Mouse (Mus musculus) kidney, embryonic 15.5 days (tissue): ENCODE data around the gene Nkapl. TPM values are rescaled to one million over a fixed set of nuclear protein-coding genes. Genes with fewer than 3 reads are reported as not detected.

Experiments
- ATAC-seq: fragments of 200-750 bp; cut with Nextera tagmentation; replicated peaks from 2 replicates; pipeline ENCODE4 v1.8.0; 2017; ENCODE audit warnings: moderate TSS enrichment; ENCODE audit not compliant: low FRiP score
- H3K27ac ChIP-seq: fragments of 300-500 bp; sonication (generic); 2 replicates; pipeline ENCODE4 v1.5.1; 2015; ENCODE audit warnings: mild to moderate bottlenecking, inconsistent platforms
- H3K27me3 ChIP-seq: fragments of 300-500 bp; sonication (generic); 2 replicates; pipeline ENCODE4 v1.6.1; 2015; ENCODE audit warnings: inconsistent platforms
- H3K36me3 ChIP-seq: fragments of 300-500 bp; sonication (generic); 2 replicates; pipeline ENCODE4 v1.6.1; 2015; ENCODE audit warnings: inconsistent platforms
- H3K4me1 ChIP-seq: fragments of 300-500 bp; sonication (generic); 2 replicates; pipeline ENCODE4 v1.6.1; 2015; ENCODE audit warnings: inconsistent platforms
- H3K4me2 ChIP-seq: fragments of 300-500 bp; sonication (generic); 2 replicates; pipeline ENCODE4 v1.6.1; 2015; ENCODE audit warnings: moderate library complexity, mild to moderate bottlenecking, inconsistent platforms
- H3K4me3 ChIP-seq: fragments of 300-500 bp; sonication (generic); replicated peaks from 2 replicates; pipeline ENCODE4 v1.5.1; 2015; ENCODE audit warnings: mild to moderate bottlenecking, inconsistent platforms
- H3K9ac ChIP-seq: fragments of 300-500 bp; sonication (generic); 2 replicates; pipeline ENCODE4 v1.6.1; 2015; ENCODE audit warnings: mild to moderate bottlenecking, inconsistent platforms
- H3K9me3 ChIP-seq: fragments of 300-500 bp; sonication (generic); replicated peaks from 2 replicates; pipeline ENCODE4 v1.6.1; 2016; ENCODE audit warnings: inconsistent platforms
- WGBS: fragments of 180-500 bp; shearing (Covaris S2); methylation state at CpG from one replicate; pipeline ENCODE4 v1.1.7; 2015; ENCODE audit warnings: mixed read lengths; 5-methylcytosine and 5-hydroxymethylcytosine counted together
- microRNA counts: library from miRNA; unstranded; fragments of <30 nt; microRNA quantifications from one replicate; lab custom pipeline; 2016
- microRNA-seq: library from miRNA; unstranded; fragments of <30 nt; microRNA quantifications from one replicate; pipeline ENCODE4, GENCODE M21; 2016
- polyA plus RNA-seq: library from polyadenylated mRNA; unstranded; fragments of >200 nt; fragmentation: Nextera tagmentation; extraction: Ambion mirVana; gene quantifications from 2 replicates; pipeline ENCODE4 v1.2.1, GENCODE M21; 2015

The Nkapl gene
- polyA plus RNA-seq, 1 experiment from 2014 or later: 2.0 TPM

GRCm38 (mm10) chr13:21418865-21419264 is 49.4 kb downstream of the Nkapl start:
- no peak; the same call in 1 of the 2 replicates for ATAC-seq
- Histone ChIP-seq H3K9me3 (no peaks in the 10 kb centered on the region), H3K27me3 (no peaks in the 10 kb centered on the region), H3K27ac (no peak overlapping the region), H3K9ac (no peak overlapping the region), H3K4me3 (no peak overlapping the region), H3K4me1 (no peaks in the 10 kb centered on the region), H3K36me3 (no peaks in the 10 kb centered on the region), H3K4me2 (no peak overlapping the region)
- 71% methylated on average over 6 of the region's 6 CpGs for WGBS

- H3K27me3 ChIP-seq: no peaks in the 10 kb centered on the region
- H3K9ac ChIP-seq: no peak overlapping the region
- no peaks in the 10 kb centered on the region for H3K9me3 ChIP-seq
- H3K4me1 ChIP-seq: no peaks in the 10 kb centered on the region
- no peak overlapping the region for H3K4me3 ChIP-seq
- H3K27ac ChIP-seq: no peak overlapping the region
- no peak for ATAC-seq
- no peaks in the 10 kb centered on the region for H3K36me3 ChIP-seq
- no peak overlapping the region for H3K4me2 ChIP-seq
- 62% methylated on average over 6 of the region's 6 CpGs for WGBS
Observed at GRCm38 (mm10) chr13:21417298-21418010, 50.9 kb downstream of the Nkapl start.

MicroRNAs encoded within 50 kb of the gene (microRNA counts, 519-probe panel; counts per million panel counts)
- microRNA mmu-miR-1896 (lab: Ali Mortazavi, UCI): 2,600 counts per million, percentile 55 among the panel's probes with 10 or more counts

Small RNA genes lying within 50 kb of the gene (microRNA-seq; reads per million reads assigned to microRNA genes)
- not detected for gene Mir1896

Other genes starting within 250 kb of the Nkapl start
- gene Gpx5, start 175.8 kb downstream of the Nkapl start, polyA plus RNA-seq: not detected in 2 replicates
- 5.2 and 6.1 TPM in 2 replicates for gene Gpx6, start 156.4 kb downstream of the Nkapl start, polyA plus RNA-seq
- not detected in 2 replicates for gene Olfr1367, start 121.6 kb downstream of the Nkapl start, polyA plus RNA-seq
- gene Zscan12, start 105.7 kb downstream of the Nkapl start, polyA plus RNA-seq: 12.4 and 12.7 TPM in 2 replicates
- gene Zkscan3, start 65.8 kb downstream of the Nkapl start, polyA plus RNA-seq: 82.5 and 84.2 TPM in 2 replicates
- gene Pgbd1, start 27.5 kb downstream of the Nkapl start, polyA plus RNA-seq: 3.6 and 3.9 TPM in 2 replicates
- 32.6 and 37.0 TPM in 2 replicates for gene Zscan26, start 14.8 kb downstream of the Nkapl start, polyA plus RNA-seq
- gene Zkscan4, start 10.4 kb upstream of the Nkapl start, polyA plus RNA-seq: 3.5 and 4.0 TPM in 2 replicates
- gene Gm10065, start 10.9 kb upstream of the Nkapl start, polyA plus RNA-seq: not detected in 2 replicates
- gene AK157302, start 26.7 kb upstream of the Nkapl start, polyA plus RNA-seq: 0.10 and 0.42 TPM in 2 replicates
- gene Gm11273, start 32.9 kb upstream of the Nkapl start, polyA plus RNA-seq: 5.1 and 9.2 TPM in 2 replicates
- gene Zkscan8, start 62.6 kb upstream of the Nkapl start, polyA plus RNA-seq: 6.4 and 6.7 TPM in 2 replicates
- gene Olfr1366, start 74.3 kb upstream of the Nkapl start, polyA plus RNA-seq: 0.13 and 0.21 TPM in 2 replicates
- gene Olfr1535, start 91.4 kb upstream of the Nkapl start, polyA plus RNA-seq: not detected in 2 replicates
- not detected in 2 replicates for gene Olfr1364, start 113.2 kb upstream of the Nkapl start, polyA plus RNA-seq
- gene Olfr1362, start 145.5 kb upstream of the Nkapl start, polyA plus RNA-seq: not detected in 2 replicates
- not detected in 2 replicates for gene Olfr11, start 174.0 kb upstream of the Nkapl start, polyA plus RNA-seq
- gene Olfr1361, start 194.9 kb upstream of the Nkapl start, polyA plus RNA-seq: not detected in 2 replicates
- not detected in 2 replicates for gene Olfr1360, start 208.9 kb upstream of the Nkapl start, polyA plus RNA-seq
- not detected in 2 replicates for gene Olfr1359, start 229.6 kb upstream of the Nkapl start, polyA plus RNA-seq
- 1.6 and 4.5 TPM in 2 replicates for gene Hist1h2bl, start 247.6 kb upstream of the Nkapl start, polyA plus RNA-seq
- gene Hist1h2ai, start 247.9 kb upstream of the Nkapl start, polyA plus RNA-seq: 29.5 and 35.5 TPM in 2 replicates
- 14.2 and 15.6 TPM in 2 replicates for gene Hist1h3h, start 249.2 kb upstream of the Nkapl start, polyA plus RNA-seq